Mouse (Mus musculus): ENCODE results near the gene Unc119. TPM values are rescaled to one million over a fixed set of nuclear protein-coding genes. Genes with fewer than 3 reads are reported as not detected.

Gene Unc119
- polyA plus RNA-seq, 1 experiment from 2014 or later = 73.1 TPM

DNA sequence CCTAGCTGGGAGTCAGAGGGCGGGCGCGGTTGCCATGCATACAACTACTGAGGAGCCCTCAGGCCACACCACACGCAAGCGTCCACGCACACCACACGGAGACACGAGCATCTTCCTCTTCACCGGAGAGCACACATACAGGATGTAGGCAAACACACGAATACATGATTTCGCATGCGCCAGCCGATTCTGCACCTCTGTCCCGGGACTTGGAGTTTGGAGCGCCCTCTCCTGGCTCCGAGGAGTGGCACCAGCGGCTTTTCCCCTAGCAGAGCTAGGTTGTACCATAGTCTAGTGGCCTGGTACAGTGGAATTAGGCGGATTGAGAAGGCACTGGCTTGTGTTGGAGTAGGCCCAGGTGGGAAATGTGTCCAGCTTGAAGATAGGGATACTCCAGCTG is 54.1 kb downstream of the Unc119 start:
- H3K4me1 ChIP-seq (replicated peaks; ENCODE audit: control insufficient read depth, insufficient read depth, low read length) = no peaks in the 10 kb centered on the region
- no peaks in the 10 kb centered on the region for H3K9me3 ChIP-seq (ENCODE audit: control insufficient read depth, low read length)
- WGBS = 15% methylated on average over 18 of the region's 18 CpGs
- peak overlapping the region; percentile 49 for H3K9ac ChIP-seq (ENCODE audit: low read depth, low read length)
- H3K27ac ChIP-seq (ENCODE audit: low read depth, low read length) = no peak overlapping the region
- no peaks in the 10 kb centered on the region for H3K36me3 ChIP-seq (ENCODE audit: control insufficient read depth, insufficient read depth, low read length)
- ATAC-seq (ENCODE audit: low FRiP score) = 0 out of 2 replicates have a peak, but pooled peaks have one; percentile 22
- 0 out of 2 replicates have a peak, but pooled peaks cover 3% of the 10 kb centered on the region for H3K27me3 ChIP-seq (ENCODE audit: control insufficient read depth, insufficient read depth, low read length)
- H3K4me2 ChIP-seq (replicated peaks; ENCODE audit: low read depth, low read length) = peak overlapping the region; percentile 44
- peak; percentile 87 for DNase-seq (ENCODE audit: low spot score)
- H3K4me3 ChIP-seq (ENCODE audit: low read depth, low read length) = no peak overlapping the region

DNA sequence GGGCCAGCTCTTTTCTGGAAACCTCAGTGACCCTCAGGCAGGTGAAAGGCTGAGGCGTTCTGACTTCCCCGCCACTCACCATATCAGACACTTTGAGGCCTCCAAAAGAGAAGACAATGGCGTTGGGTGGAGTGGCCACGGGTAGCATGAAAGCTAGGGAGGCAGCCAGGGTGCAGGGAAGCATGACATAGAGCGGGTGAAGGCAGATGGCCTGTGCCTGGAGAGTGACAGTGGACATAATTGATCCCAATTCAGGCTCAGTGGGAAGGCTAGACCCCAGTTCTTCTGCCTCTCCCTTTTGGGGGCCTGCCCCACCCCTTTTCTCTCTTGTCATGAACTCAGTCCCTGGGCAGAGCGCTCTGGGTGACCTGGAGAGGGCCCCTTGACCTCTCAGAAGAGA is 54.9 kb downstream of the Unc119 start:
- WGBS = 61% methylated on average over 6 of the region's 6 CpGs
- ATAC-seq (ENCODE audit: low FRiP score) = no peak
- DNase-seq (ENCODE audit: low spot score) = no peak
- no peak overlapping the region for H3K4me2 ChIP-seq (replicated peaks; ENCODE audit: low read depth, low read length)
- H3K36me3 ChIP-seq (ENCODE audit: control insufficient read depth, insufficient read depth, low read length) = no peaks in the 10 kb centered on the region
- no peaks in the 10 kb centered on the region for H3K9me3 ChIP-seq (ENCODE audit: control insufficient read depth, low read length)
- no peak overlapping the region for H3K9ac ChIP-seq (ENCODE audit: low read depth, low read length)
- H3K4me3 ChIP-seq (ENCODE audit: low read depth, low read length) = no peak overlapping the region
- H3K27ac ChIP-seq (ENCODE audit: low read depth, low read length) = no peak overlapping the region
- no peaks in the 10 kb centered on the region for H3K4me1 ChIP-seq (replicated peaks; ENCODE audit: control insufficient read depth, insufficient read depth, low read length)
- 0 out of 2 replicates have a peak, but pooled peaks cover 3% of the 10 kb centered on the region for H3K27me3 ChIP-seq (ENCODE audit: control insufficient read depth, insufficient read depth, low read length)

Other genes with a start within 250 kb of the Unc119 start
- gene Fam222b, start 248.8 kb upstream of the Unc119 start, polyA plus RNA-seq (2014; fragmentation: Nextera tagmentation; extraction: Ambion mirVana) = 24.3 and 24.4 TPM in 2 replicates
- 73.6 and 92.0 TPM in 2 replicates for gene Traf4, start 177.9 kb upstream of the Unc119 start, polyA plus RNA-seq (2014; fragmentation: Nextera tagmentation; extraction: Ambion mirVana)
- gene Nek8, start 166.8 kb upstream of the Unc119 start, polyA plus RNA-seq (2014; fragmentation: Nextera tagmentation; extraction: Ambion mirVana) = 5.2 and 7.0 TPM in 2 replicates
- 6.8 and 9.5 TPM in 2 replicates for gene Tlcd1, start 166.8 kb upstream of the Unc119 start, polyA plus RNA-seq (2014; fragmentation: Nextera tagmentation; extraction: Ambion mirVana)
- 1,168 and 1,191 TPM in 2 replicates for gene Rpl23a, start 159.9 kb upstream of the Unc119 start, polyA plus RNA-seq (2014; fragmentation: Nextera tagmentation; extraction: Ambion mirVana)
- 57.7 and 69.3 TPM in 2 replicates for gene Rab34, start 155.1 kb upstream of the Unc119 start, polyA plus RNA-seq (2014; fragmentation: Nextera tagmentation; extraction: Ambion mirVana)
- 1.0 and 1.2 TPM in 2 replicates for gene Proca1, start 150.1 kb upstream of the Unc119 start, polyA plus RNA-seq (2014; fragmentation: Nextera tagmentation; extraction: Ambion mirVana)
- gene Sdf2, start 97.7 kb upstream of the Unc119 start, polyA plus RNA-seq (2014; fragmentation: Nextera tagmentation; extraction: Ambion mirVana) = 60.6 and 60.8 TPM in 2 replicates
- 26.1 and 26.2 TPM in 2 replicates for gene Supt6, start 97.5 kb upstream of the Unc119 start, polyA plus RNA-seq (2014; fragmentation: Nextera tagmentation; extraction: Ambion mirVana)
- gene 2610507B11Rik, start 81.7 kb upstream of the Unc119 start, polyA plus RNA-seq (2014; fragmentation: Nextera tagmentation; extraction: Ambion mirVana) = 65.4 and 94.5 TPM in 2 replicates
- gene BC030499, start 52.6 kb upstream of the Unc119 start, polyA plus RNA-seq (2014; fragmentation: Nextera tagmentation; extraction: Ambion mirVana) = 0.11 and 0.20 TPM in 2 replicates
- 48.3 and 52.2 TPM in 2 replicates for gene Spag5, start 42.0 kb upstream of the Unc119 start, polyA plus RNA-seq (2014; fragmentation: Nextera tagmentation; extraction: Ambion mirVana)
- gene Aldoc, start 20.5 kb upstream of the Unc119 start, polyA plus RNA-seq (2014; fragmentation: Nextera tagmentation; extraction: Ambion mirVana) = 2.7 and 3.3 TPM in 2 replicates
- gene Pigs, start 15.1 kb upstream of the Unc119 start, polyA plus RNA-seq (2014; fragmentation: Nextera tagmentation; extraction: Ambion mirVana) = 49.4 and 54.2 TPM in 2 replicates
- gene Foxn1, start 43.1 kb downstream of the Unc119 start, polyA plus RNA-seq (2014; fragmentation: Nextera tagmentation; extraction: Ambion mirVana) = 0.05 TPM in 1 of 2 replicates, not detected in the other
- not detected in 2 replicates for gene Slc13a2, start 78.7 kb downstream of the Unc119 start, polyA plus RNA-seq (2014; fragmentation: Nextera tagmentation; extraction: Ambion mirVana)
- gene Slc46a1, start 122.2 kb downstream of the Unc119 start, polyA plus RNA-seq (2014; fragmentation: Nextera tagmentation; extraction: Ambion mirVana) = 14.5 and 15.9 TPM in 2 replicates
- gene Sarm1, start 154.3 kb downstream of the Unc119 start, polyA plus RNA-seq (2014; fragmentation: Nextera tagmentation; extraction: Ambion mirVana) = 16.3 and 17.5 TPM in 2 replicates
- gene Vtn, start 155.6 kb downstream of the Unc119 start, polyA plus RNA-seq (2014; fragmentation: Nextera tagmentation; extraction: Ambion mirVana) = 95.4 and 129 TPM in 2 replicates
- gene Sebox, start 160.0 kb downstream of the Unc119 start, polyA plus RNA-seq (2014; fragmentation: Nextera tagmentation; extraction: Ambion mirVana) = not detected in 2 replicates
- gene Tmem199, start 168.7 kb downstream of the Unc119 start, polyA plus RNA-seq (2014; fragmentation: Nextera tagmentation; extraction: Ambion mirVana) = 91.3 and 95.8 TPM in 2 replicates
- gene Poldip2, start 168.7 kb downstream of the Unc119 start, polyA plus RNA-seq (2014; fragmentation: Nextera tagmentation; extraction: Ambion mirVana) = 131 and 144 TPM in 2 replicates
- 63.3 and 66.5 TPM in 2 replicates for gene Tnfaip1, start 192.8 kb downstream of the Unc119 start, polyA plus RNA-seq (2014; fragmentation: Nextera tagmentation; extraction: Ambion mirVana)
- gene Ift20, start 192.9 kb downstream of the Unc119 start, polyA plus RNA-seq (2014; fragmentation: Nextera tagmentation; extraction: Ambion mirVana) = 107 and 111 TPM in 2 replicates
- gene Tmem97, start 207.3 kb downstream of the Unc119 start, polyA plus RNA-seq (2014; fragmentation: Nextera tagmentation; extraction: Ambion mirVana) = 72.0 and 73.8 TPM in 2 replicates